Mouse (Mus musculus) brain, embryonic 14.5 days (tissue): ENCODE results near the gene Ktn1.

Experiments
- CTCF ChIP-seq: fragments of 200-500 bp; IDR thresholded peaks from 2 replicates; pipeline ENCODE4 v1.5.1; 2012; ENCODE audit warnings: inconsistent platforms, mild to moderate bottlenecking, moderate library complexity, borderline replicate concordance; ENCODE audit not compliant: insufficient read depth, insufficient read length; ENCODE audit errors: extremely low read depth
- POLR2A ChIP-seq: fragments of 200-500 bp; IDR thresholded peaks from 2 replicates; pipeline ENCODE4 v1.6.1; 2012; ENCODE audit warnings: mild to moderate bottlenecking, inconsistent platforms, borderline replicate concordance; ENCODE audit not compliant: poor library complexity, insufficient read depth, insufficient read length, severe bottlenecking; ENCODE audit errors: extremely low read depth

DNA sequence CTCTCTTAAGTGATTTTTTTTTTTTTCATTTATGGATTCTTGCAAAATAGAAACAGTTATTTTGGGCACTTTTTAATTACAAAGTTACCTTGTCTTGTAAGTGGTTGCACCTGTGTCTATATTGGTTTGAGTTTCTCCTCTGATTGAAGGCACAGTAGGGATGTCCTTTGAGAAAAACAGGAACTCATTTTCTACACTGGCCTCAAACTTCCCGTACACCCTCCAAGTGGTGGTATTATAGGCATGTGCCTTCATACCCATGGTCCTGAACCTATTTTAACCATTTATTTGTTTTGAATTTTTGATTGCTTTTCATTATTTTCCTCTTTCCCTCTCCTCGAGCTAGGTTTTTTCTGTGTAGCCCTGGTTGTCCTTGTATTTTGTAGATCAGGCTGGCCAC is 7.2 kb downstream of the Ktn1 start:
- TF ChIP-seq CTCF (no peak), POLR2A (no peak)
